Comparison of ENCODE assay signal across 23 mouse cellular contexts in genomic region chr10:95468894-95469293, GRCm38 (mm10). TPM values are rescaled to one million over a fixed set of nuclear protein-coding genes. Genes with fewer than 3 reads are reported as not detected.
DNase-seq lines count a peak whose midpoint lies in the region; ATAC-seq and TF ChIP-seq lines count a peak whose summit lies in the region.
"Had no signal": no experiment of that assay in that cellular context is flagged by ENCODE, and none has a peak within 500 bp of the region (broad histone marks: within the 10 kb centered on the region; RNA-seq: fewer than 3 reads in every experiment).

No protein-coding gene starts in this region.

- H3K4me1 ChIP-seq in MEL (ENCODE audit: control insufficient read depth in 1 of 2, insufficient read depth in 2 of 2, low read length in 2 of 2): no peaks in the 10 kb centered on the region
- H3K4me1 ChIP-seq in liver, embryonic 11.5 days (replicated peaks; ENCODE audit: control insufficient read depth, insufficient read depth, low read length): no peaks in the 10 kb centered on the region
- H3K4me1 ChIP-seq in forebrain, embryonic 10.5 days: peaks cover 4% of the 10 kb centered on the region; the same call in 1 of the 2 replicates

- no peak overlapping the region for H3ac ChIP-seq in C2C12 (ENCODE audit: control insufficient read depth, insufficient read length, low read depth)
- H3ac ChIP-seq in myocyte (ENCODE audit: control insufficient read depth, insufficient read length): no peak overlapping the region

- H3K4me3 ChIP-seq in C2C12 (ENCODE audit: insufficient read depth, poor library complexity, severe bottlenecking) (no peak overlapping the region), MEL (ENCODE audit: control insufficient read depth in 1 of 2, insufficient read depth in 1 of 2, low read depth in 2 of 2, low read length in 2 of 2) (no peak overlapping the region), myocyte (no peak overlapping the region)
- no peak overlapping the region for H3K4me3 ChIP-seq in liver, embryonic 11.5 days (ENCODE audit: low read depth, low read length)
- H3K4me3 ChIP-seq in forebrain, embryonic 10.5 days: no peak overlapping the region

- H3K27ac ChIP-seq in MEL (ENCODE audit: control insufficient read depth, low read depth, low read length): no peak overlapping the region
- H3K27ac ChIP-seq in liver, embryonic 11.5 days (ENCODE audit: low read depth, low read length): no peak overlapping the region
- H3K27ac ChIP-seq in forebrain, embryonic 10.5 days: no peak overlapping the region

- H3K79me2 ChIP-seq in C2C12 (ENCODE audit: control insufficient read depth, insufficient read depth) (no peaks in the 10 kb centered on the region), MEL (ENCODE audit: control insufficient read depth, insufficient read depth, low read length, poor library complexity) (no peaks in the 10 kb centered on the region), myocyte (ENCODE audit: control insufficient read depth, insufficient read depth) (no peaks in the 10 kb centered on the region)

- H3K36me3 ChIP-seq in C2C12 (ENCODE audit: control insufficient read depth, insufficient read depth): no peaks in the 10 kb centered on the region
- H3K36me3 ChIP-seq in MEL (ENCODE audit: control insufficient read depth in 1 of 2, insufficient read depth in 2 of 2, low read length in 2 of 2): no peaks in the 10 kb centered on the region
- no peaks in the 10 kb centered on the region for H3K36me3 ChIP-seq in myocyte (ENCODE audit: control insufficient read depth, insufficient read depth)
- H3K36me3 ChIP-seq in liver, embryonic 11.5 days (ENCODE audit: control insufficient read depth, insufficient read depth, low read length): no peaks in the 10 kb centered on the region
- no peaks in the 10 kb centered on the region for H3K36me3 ChIP-seq in forebrain, embryonic 10.5 days (replicated peaks)
- H3K36me3 ChIP-seq: G1E had no signal

- H3K27me3 ChIP-seq in C2C12 (ENCODE audit: control insufficient read depth, insufficient read depth, insufficient read length) (no peaks in the 10 kb centered on the region), MEL (ENCODE audit: control insufficient read depth in 1 of 2, insufficient read depth in 2 of 2, low read length in 2 of 2) (no peaks in the 10 kb centered on the region), myocyte (ENCODE audit: control insufficient read depth, insufficient read depth, insufficient read length) (no peaks in the 10 kb centered on the region)
- no peaks in the 10 kb centered on the region for H3K27me3 ChIP-seq in liver, embryonic 11.5 days (replicated peaks; ENCODE audit: control insufficient read depth, insufficient read depth, low read length)
- H3K27me3 ChIP-seq in forebrain, embryonic 10.5 days (ENCODE audit: poor library complexity, severe bottlenecking): no peaks in the 10 kb centered on the region
- H3K27me3 ChIP-seq: CH12.LX, Patski had no signal

- no peak for TF ChIP-seq EP300 in MEL (IDR thresholded peaks at IDR 0.05; ENCODE audit: low read depth in 1 of 2, low read length in 2 of 2)

- no peaks in the 10 kb centered on the region for H3K79me3 ChIP-seq in C2C12 (ENCODE audit: low read depth)

- DNase-seq in MEL (ENCODE audit: low read depth, low spot score): no peak
- DNase-seq in brain, embryonic 14.5 days (ENCODE audit: low read depth): peak; percentile 15
- DNase-seq in layer of hippocampus, adult 9-11 months: no peak
- DNase-seq in frontal cortex, postnatal 36 days (ENCODE audit: low spot score in 2 of 2): no peak
- no peak for DNase-seq in liver, embryonic 11.5 days (ENCODE audit: low spot score)
- DNase-seq in forebrain, embryonic 10.5 days (ENCODE audit: extremely low spot score, low spot score): no peak
- DNase-seq: adrenal gland, adult 8-10 months; adrenal gland, postnatal 10 days; adrenal gland, postnatal 14 days; adrenal gland, postnatal 25 days; B cell, adult 2 months; cerebellum, adult 11 months; cerebellum, adult 11-12 months; cerebellum, adult 18-20 months; cerebellum, adult 2 months; cerebellum, adult 8-10 months had no signal

- ATAC-seq in liver, embryonic 11.5 days (replicated peaks; ENCODE audit: low FRiP score): no peak
- ATAC-seq: activated CD4-positive, CD25-positive, alpha-beta regulatory T cell, adult 4 months; CD4-positive, CD25-positive, alpha-beta regulatory T cell, adult 4 months; Patski had no signal

- TF ChIP-seq CTCF in C2C12 (IDR thresholded peaks at IDR 0.05; ENCODE audit: control insufficient read depth, insufficient read depth, insufficient read length): no peak
- TF ChIP-seq CTCF in MEL (IDR thresholded peaks at IDR 0.05 in 2 of 3, conservative IDR thresholded peaks at IDR 0.05 in 1 of 3; ENCODE audit: control insufficient read depth in 1 of 3, insufficient read depth in 1 of 3, low read depth in 2 of 3, low read length in 3 of 3, poor library complexity in 1 of 3, severe bottlenecking in 1 of 3): no peak
- TF ChIP-seq CTCF in brain, embryonic 14.5 days (IDR thresholded peaks at IDR 0.05; ENCODE audit: borderline replicate concordance, extremely low read depth, insufficient read depth, insufficient read length): no peak

- no peak for TF ChIP-seq POLR2A in MEL (IDR thresholded peaks at IDR 0.05; ENCODE audit: control insufficient read depth in 1 of 2, insufficient read depth in 1 of 2, low read depth in 1 of 2, low read length in 2 of 2, poor library complexity in 1 of 2)
- no peak for TF ChIP-seq POLR2A in brain, embryonic 14.5 days (IDR thresholded peaks at IDR 0.05; ENCODE audit: borderline replicate concordance, extremely low read depth, insufficient read depth, insufficient read length, poor library complexity, severe bottlenecking)
- no peak for TF ChIP-seq POLR2A in myocyte (IDR thresholded peaks at IDR 0.05; ENCODE audit: insufficient read length, low read depth)

- no peak overlapping the region for H3K4me2 ChIP-seq in myocyte (ENCODE audit: low read depth)
- H3K4me2 ChIP-seq in liver, embryonic 11.5 days: no peak overlapping the region

- no peaks in the 10 kb centered on the region for H3K9me3 ChIP-seq in MEL (replicated peaks; ENCODE audit: insufficient read depth, low read length)
- H3K9me3 ChIP-seq in liver, embryonic 11.5 days (ENCODE audit: control insufficient read depth, low read length): no peaks in the 10 kb centered on the region
- H3K9me3 ChIP-seq in forebrain, embryonic 10.5 days: no peaks in the 10 kb centered on the region
- H3K9me3 ChIP-seq: G1E had no signal

- no peak overlapping the region for H3K9ac ChIP-seq in MEL (ENCODE audit: control insufficient read depth, low read depth, low read length, poor library complexity, severe bottlenecking)
- no peak overlapping the region for H3K9ac ChIP-seq in liver, embryonic 11.5 days (ENCODE audit: low read depth, low read length)

- no peak for TF ChIP-seq RAD21 in MEL (IDR thresholded peaks at IDR 0.05; ENCODE audit: low read depth, low read length)

- 60% methylated on average over 4 of the region's 4 CpGs for WGBS in liver, embryonic 11.5 days
- WGBS in forebrain, embryonic 10.5 days: 75% methylated on average over 4 of the region's 4 CpGs

TF ChIP-seq in C2C12, 6 proteins besides CTCF, POLR2A, EP300 and RAD21:
- no peak for TF ChIP-seq CEBPB (IDR thresholded peaks at IDR 0.05; ENCODE audit: low read depth)
- TF ChIP-seq MYOD1 (IDR thresholded peaks at IDR 0.05; ENCODE audit: control insufficient read depth, insufficient read length, low read depth): peak; percentile 19

TF ChIP-seq in MEL, 35 proteins besides CTCF, POLR2A, EP300 and RAD21 (continues in another document):
- TF ChIP-seq ZNF384 (IDR thresholded peaks at IDR 0.05; ENCODE audit: low read depth, low read length): 0 out of 2 replicates have a peak, but pooled peaks have one; percentile 0
- no peak for TF ChIP-seq ETS1 (IDR thresholded peaks at IDR 0.05; ENCODE audit: low read depth, low read length)
- TF ChIP-seq MYB (IDR thresholded peaks at IDR 0.05; ENCODE audit: low read depth, low read length): no peak
- TF ChIP-seq BHLHE40 (IDR thresholded peaks at IDR 0.05; ENCODE audit: borderline replicate concordance, low read depth, low read length): no peak

TF ChIP-seq in myocyte, 11 proteins besides CTCF, POLR2A, EP300 and RAD21 (continues in another document):
- TF ChIP-seq MYOG (IDR thresholded peaks at IDR 0.05; ENCODE audit: control insufficient read depth in 1 of 3, insufficient read depth in 1 of 3, insufficient read length in 2 of 3, low read depth in 2 of 3) (peak in 1 of 3 experiments; percentile 29), CEBPB (IDR thresholded peaks at IDR 0.05; ENCODE audit: insufficient read depth, poor library complexity, severe bottlenecking) (no peak), MYOD1 (IDR thresholded peaks at IDR 0.05; ENCODE audit: control insufficient read depth in 1 of 3, insufficient read length in 2 of 3, low read depth in 2 of 3) (peak in 2 of 3 experiments; percentile 75 to 76)

RNA-seq across cellular contexts. Expression of gene Mrpl42, which starts 32.8 kb away (rescaled TPM):
- polyA plus RNA-seq in C2C12 (2012; fragmentation: generic; extraction: Trizol): 163 TPM
- 187 and 212 TPM in 2 replicates for total RNA-seq in MEL (2012; rRNA removed)
- 1,000 to 10,000 TPM in 1 of 2 experiments, 100 to 1,000 TPM in 1; 298 to 1,026 TPM for polyA plus RNA-seq in MEL (2012; ENCODE audit: insufficient read depth in 1 of 2, insufficient read length in 2 of 2, low read depth in 1 of 2, low replicate concordance in 2 of 2, missing spikeins in 1 of 2)
- polyA plus RNA-seq in brain, embryonic 14.5 days (2012; rRNA removed): 138 and 177 TPM in 2 replicates
- polyA plus RNA-seq in myocyte (2012; fragmentation: generic; extraction: Trizol): 177 TPM
- 364 and 391 TPM in 2 replicates for polyA plus RNA-seq in liver, embryonic 11.5 days (2014; fragmentation: Nextera tagmentation; extraction: Ambion mirVana)
- 381 and 393 TPM in 2 replicates for polyA plus RNA-seq in forebrain, embryonic 10.5 days (2016; fragmentation: Nextera tagmentation; extraction: Ambion mirVana)

RNA-seq across cellular contexts. Expression of gene Ube2n, which starts 46.1 kb away (rescaled TPM):
- 168 TPM for polyA plus RNA-seq in C2C12 (2012; fragmentation: generic; extraction: Trizol)
- 80.6 and 105 TPM in 2 replicates for total RNA-seq in MEL (2012; rRNA removed)
- 100 to 1,000 TPM; 212 to 571 TPM for polyA plus RNA-seq in MEL (2012; ENCODE audit: insufficient read depth in 1 of 2, insufficient read length in 2 of 2, low read depth in 1 of 2, low replicate concordance in 2 of 2, missing spikeins in 1 of 2)
- polyA plus RNA-seq in brain, embryonic 14.5 days (2012; rRNA removed): 231 and 242 TPM in 2 replicates
- 157 TPM for polyA plus RNA-seq in myocyte (2012; fragmentation: generic; extraction: Trizol)
- 310 and 327 TPM in 2 replicates for polyA plus RNA-seq in liver, embryonic 11.5 days (2014; fragmentation: Nextera tagmentation; extraction: Ambion mirVana)
- polyA plus RNA-seq in forebrain, embryonic 10.5 days (2016; fragmentation: Nextera tagmentation; extraction: Ambion mirVana): 460 and 496 TPM in 2 replicates

RNA-seq across cellular contexts. Expression of gene Socs2, which starts 51.9 kb away (rescaled TPM):
- polyA plus RNA-seq in C2C12 (2012; fragmentation: generic; extraction: Trizol) (21.6 TPM), MEL (2012; ENCODE audit: insufficient read depth in 1 of 2, insufficient read length in 2 of 2, low read depth in 1 of 2, low replicate concordance in 2 of 2, missing spikeins in 1 of 2) (10 to 100 TPM in 1 of 2 experiments, not detected in 1; 24.9 TPM), myocyte (2012; fragmentation: generic; extraction: Trizol) (27.5 TPM)
- total RNA-seq in MEL (2012; rRNA removed): 16.0 and 16.5 TPM in 2 replicates
- polyA plus RNA-seq in brain, embryonic 14.5 days (2012; rRNA removed): 57.4 and 59.4 TPM in 2 replicates
- 19.4 and 21.1 TPM in 2 replicates for polyA plus RNA-seq in liver, embryonic 11.5 days (2014; fragmentation: Nextera tagmentation; extraction: Ambion mirVana)
- polyA plus RNA-seq in forebrain, embryonic 10.5 days (2016; fragmentation: Nextera tagmentation; extraction: Ambion mirVana): 35.9 and 41.4 TPM in 2 replicates
